In genomic region chr5:9032101-9032590, GRCm38 (mm10) we compare ENCODE assay signal across 8 mouse cellular contexts.
"Had no signal": no experiment of that assay in that cellular context is flagged by ENCODE, and none has a peak within 500 bp of the region (broad histone marks: within the 10 kb centered on the region; RNA-seq: fewer than 3 reads in every experiment).

No protein-coding gene starts in this region.

- H3K9me3 ChIP-seq: intestine, embryonic 15.5 days; limb, embryonic 15.5 days; midbrain, embryonic 13.5 days had no signal

- H3K27ac ChIP-seq: intestine, embryonic 15.5 days; left cerebral cortex, adult 2 months; limb, embryonic 15.5 days; liver, embryonic 14.5 days; midbrain, embryonic 13.5 days had no signal

- ATAC-seq: intestine, embryonic 15.5 days; midbrain, embryonic 13.5 days had no signal

- H3K9ac ChIP-seq: intestine, embryonic 15.5 days; limb, embryonic 15.5 days; liver, embryonic 14.5 days; midbrain, embryonic 13.5 days had no signal

- H3K36me3 ChIP-seq: intestine, embryonic 15.5 days; limb, embryonic 15.5 days; midbrain, embryonic 13.5 days had no signal

- H3K4me2 ChIP-seq: intestine, embryonic 15.5 days; limb, embryonic 15.5 days; midbrain, embryonic 13.5 days had no signal

- H3K4me1 ChIP-seq: intestine, embryonic 15.5 days; limb, embryonic 15.5 days; midbrain, embryonic 13.5 days had no signal

- H3K4me3 ChIP-seq: intestine, embryonic 15.5 days; left cerebral cortex, adult 2 months; limb, embryonic 15.5 days; midbrain, embryonic 13.5 days had no signal

- H3K27me3 ChIP-seq: intestine, embryonic 15.5 days; limb, embryonic 15.5 days; midbrain, embryonic 13.5 days had no signal

- DNase-seq: lung, adult 18-20 months; right cerebral cortex, postnatal 14 days; thymus, postnatal 36 days had no signal
